Mouse (Mus musculus): Measurements from ENCODE around the gene Mical2. TPM values are rescaled to one million over a fixed set of nuclear protein-coding genes. Genes with fewer than 3 reads are reported as not detected.

Mical2 gene
- polyA plus RNA-seq, 1 experiment: 8.5 TPM

GRCm38 (mm10) chr7:112400175-112400574 lies 174.5 kb downstream of the Mical2 start:
- Histone ChIP-seq H3K4me1 (ENCODE audit: control insufficient read depth, insufficient read depth, low read length) (peaks cover 5% of the 10 kb centered on the region), H3K27ac (ENCODE audit: insufficient read depth, low read depth, low read length) (no peak overlapping the region), H3K4me3 (ENCODE audit: insufficient read depth, low read length) (no peak overlapping the region)
- TF ChIP-seq CTCF (IDR thresholded peaks at IDR 0.05; ENCODE audit: low read depth, low read length): peak; percentile 87
- TF ChIP-seq POLR2A (IDR thresholded peaks at IDR 0.05; ENCODE audit: borderline replicate concordance, low read depth, low read length): no peak

- TF ChIP-seq POLR2A (IDR thresholded peaks at IDR 0.05; ENCODE audit: borderline replicate concordance, low read depth, low read length) (no peak), CTCF (IDR thresholded peaks at IDR 0.05; ENCODE audit: low read depth, low read length) (no peak)
- Histone ChIP-seq H3K4me1 (ENCODE audit: control insufficient read depth, insufficient read depth, low read length) (peaks cover 8% of the 10 kb centered on the region), H3K4me3 (ENCODE audit: insufficient read depth, low read length) (no peak overlapping the region), H3K27ac (ENCODE audit: insufficient read depth, low read depth, low read length) (no peak overlapping the region)
Observed at GRCm38 (mm10) chr7:112405061-112405460, 179.4 kb downstream of the Mical2 start.

GRCm38 (mm10) chr7:112405578-112405977 lies 179.9 kb downstream of the Mical2 start:
- H3K4me1 ChIP-seq (ENCODE audit: control insufficient read depth, insufficient read depth, low read length): peaks cover 8% of the 10 kb centered on the region
- TF ChIP-seq POLR2A (IDR thresholded peaks at IDR 0.05; ENCODE audit: borderline replicate concordance, low read depth, low read length) (no peak), CTCF (IDR thresholded peaks at IDR 0.05; ENCODE audit: low read depth, low read length) (no peak)
- no peak overlapping the region for H3K4me3 ChIP-seq (ENCODE audit: insufficient read depth, low read length)
- no peak overlapping the region for H3K27ac ChIP-seq (ENCODE audit: insufficient read depth, low read depth, low read length)

GRCm38 (mm10) chr7:112407597-112407996 lies 181.9 kb downstream of the Mical2 start:
- Histone ChIP-seq H3K4me1 (ENCODE audit: control insufficient read depth, insufficient read depth, low read length) (peaks cover 8% of the 10 kb centered on the region), H3K4me3 (ENCODE audit: insufficient read depth, low read length) (no peak overlapping the region), H3K27ac (ENCODE audit: insufficient read depth, low read depth, low read length) (no peak overlapping the region)
- TF ChIP-seq CTCF (IDR thresholded peaks at IDR 0.05; ENCODE audit: low read depth, low read length) (no peak), POLR2A (IDR thresholded peaks at IDR 0.05; ENCODE audit: borderline replicate concordance, low read depth, low read length) (no peak)

- Histone ChIP-seq H3K4me3 (ENCODE audit: insufficient read depth, low read length) (no peak overlapping the region), H3K4me1 (ENCODE audit: control insufficient read depth, insufficient read depth, low read length) (peaks cover 5% of the 10 kb centered on the region), H3K27ac (ENCODE audit: insufficient read depth, low read depth, low read length) (no peak overlapping the region)
- TF ChIP-seq CTCF (IDR thresholded peaks at IDR 0.05; ENCODE audit: low read depth, low read length) (no peak), POLR2A (IDR thresholded peaks at IDR 0.05; ENCODE audit: borderline replicate concordance, low read depth, low read length) (no peak)
Observed at GRCm38 (mm10) chr7:112409991-112410390, 184.3 kb downstream of the Mical2 start.

- no peak for TF ChIP-seq POLR2A (IDR thresholded peaks at IDR 0.05; ENCODE audit: borderline replicate concordance, low read depth, low read length)
- no peak for TF ChIP-seq CTCF (IDR thresholded peaks at IDR 0.05; ENCODE audit: low read depth, low read length)
- Histone ChIP-seq H3K4me1 (ENCODE audit: control insufficient read depth, insufficient read depth, low read length) (no peaks in the 10 kb centered on the region), H3K27ac (ENCODE audit: insufficient read depth, low read depth, low read length) (no peak overlapping the region), H3K4me3 (ENCODE audit: insufficient read depth, low read length) (no peak overlapping the region)
Observed at GRCm38 (mm10) chr7:112413286-112413685, 187.6 kb downstream of the Mical2 start.

- no peak overlapping the region for H3K27ac ChIP-seq (ENCODE audit: insufficient read depth, low read depth, low read length)
- no peaks in the 10 kb centered on the region for H3K4me1 ChIP-seq (ENCODE audit: control insufficient read depth, insufficient read depth, low read length)
- TF ChIP-seq CTCF (IDR thresholded peaks at IDR 0.05; ENCODE audit: low read depth, low read length) (no peak), POLR2A (IDR thresholded peaks at IDR 0.05; ENCODE audit: borderline replicate concordance, low read depth, low read length) (no peak)
- H3K4me3 ChIP-seq (ENCODE audit: insufficient read depth, low read length): no peak overlapping the region
Observed at GRCm38 (mm10) chr7:112416058-112416526, 190.4 kb downstream of the Mical2 start.

- no peak overlapping the region for H3K27ac ChIP-seq (ENCODE audit: insufficient read depth, low read depth, low read length)
- TF ChIP-seq CTCF (IDR thresholded peaks at IDR 0.05; ENCODE audit: low read depth, low read length) (no peak), POLR2A (IDR thresholded peaks at IDR 0.05; ENCODE audit: borderline replicate concordance, low read depth, low read length) (no peak)
- H3K4me1 ChIP-seq (ENCODE audit: control insufficient read depth, insufficient read depth, low read length): no peaks in the 10 kb centered on the region
- H3K4me3 ChIP-seq (ENCODE audit: insufficient read depth, low read length): no peak overlapping the region
Observed at GRCm38 (mm10) chr7:112416730-112417513, 191.3 kb downstream of the Mical2 start.

- H3K4me3 ChIP-seq (ENCODE audit: insufficient read depth, low read length): no peak overlapping the region
- TF ChIP-seq POLR2A (IDR thresholded peaks at IDR 0.05; ENCODE audit: borderline replicate concordance, low read depth, low read length): no peak
- no peak for TF ChIP-seq CTCF (IDR thresholded peaks at IDR 0.05; ENCODE audit: low read depth, low read length)
Observed at GRCm38 (mm10) chr7:112417598-112417997, 191.9 kb downstream of the Mical2 start.

GRCm38 (mm10) chr7:112423438-112423837 lies 197.8 kb downstream of the Mical2 start:
- Histone ChIP-seq H3K4me3 (ENCODE audit: insufficient read depth, low read length) (no peak overlapping the region), H3K4me1 (ENCODE audit: control insufficient read depth, insufficient read depth, low read length) (no peaks in the 10 kb centered on the region), H3K27ac (ENCODE audit: insufficient read depth, low read depth, low read length) (no peak overlapping the region)
- TF ChIP-seq CTCF (IDR thresholded peaks at IDR 0.05; ENCODE audit: low read depth, low read length): no peak
- TF ChIP-seq POLR2A (IDR thresholded peaks at IDR 0.05; ENCODE audit: borderline replicate concordance, low read depth, low read length): no peak

More at GRCm38 (mm10) chr7:112417598-112417997, 191.9 kb downstream of the Mical2 start:
- Histone ChIP-seq H3K4me1 (ENCODE audit: control insufficient read depth, insufficient read depth, low read length) (no peaks in the 10 kb centered on the region), H3K27ac (ENCODE audit: insufficient read depth, low read depth, low read length) (no peak overlapping the region)

Data from bone marrow macrophage, adult 2 months (primary cell).